Mouse (Mus musculus) C2C12 (cell line): ENCODE measurements around the gene Olfr750. TPM values are rescaled to one million over a fixed set of nuclear protein-coding genes. Genes with fewer than 3 reads are reported as not detected.

Experiments
- H3K27me3 ChIP-seq: one replicate; pipeline ENCODE4 v1.6.1; 2011; ENCODE audit not compliant: control insufficient read depth, insufficient read depth, insufficient read length
- H3K36me3 ChIP-seq: one replicate; pipeline ENCODE4 v1.6.1; 2011; ENCODE audit not compliant: control insufficient read depth, insufficient read depth
- H3K4me3 ChIP-seq: one replicate; pipeline ENCODE4 v1.5.1; 2011; ENCODE audit warnings: mild to moderate bottlenecking, control low read depth; ENCODE audit not compliant: poor library complexity, insufficient read depth, severe bottlenecking
- H3K79me2 ChIP-seq: one replicate; pipeline ENCODE4 v1.6.1; 2011; ENCODE audit not compliant: control insufficient read depth, insufficient read depth
- H3K79me3 ChIP-seq: one replicate; pipeline ENCODE4 v1.6.1; 2011; ENCODE audit warnings: low read depth, control low read depth
- H3ac ChIP-seq: one replicate; pipeline ENCODE3; 2011; ENCODE audit warnings: low read depth; ENCODE audit not compliant: control insufficient read depth, insufficient read length
- CEBPB ChIP-seq: IDR thresholded peaks from one replicate; pipeline ENCODE4 v1.6.1; 2011; ENCODE audit warnings: low read depth, mild to moderate bottlenecking, control low read depth, moderate library complexity
- CTCF ChIP-seq: IDR thresholded peaks from one replicate; pipeline ENCODE4 v1.5.1; 2011; ENCODE audit not compliant: control insufficient read depth, insufficient read depth, insufficient read length
- FOSL1 ChIP-seq: IDR thresholded peaks from one replicate; pipeline ENCODE4 v1.8.0; 2011; ENCODE audit warnings: mild to moderate bottlenecking, low read length; ENCODE audit not compliant: poor library complexity, insufficient read depth, severe bottlenecking
- MAX ChIP-seq: IDR thresholded peaks from one replicate; pipeline ENCODE4 v1.6.1; 2011; ENCODE audit warnings: mild to moderate bottlenecking, control low read depth
- MYOD1 ChIP-seq: IDR thresholded peaks from one replicate; pipeline ENCODE4 v1.6.1; 2011; ENCODE audit warnings: low read depth; ENCODE audit not compliant: control insufficient read depth, insufficient read length
- MYOG ChIP-seq: IDR thresholded peaks from one replicate; pipeline ENCODE4 v1.6.1; 2011; ENCODE audit not compliant: control insufficient read depth, insufficient read length; ENCODE audit errors: extremely low read depth
- USF1 ChIP-seq: IDR thresholded peaks from one replicate; pipeline ENCODE4 v1.6.1; 2011; ENCODE audit warnings: low read depth, mild to moderate bottlenecking, control low read depth, moderate library complexity
- polyA plus RNA-seq: library from polyadenylated mRNA; unstranded; fragments of >200 nt; fragmentation: generic; extraction: Trizol; gene quantifications from one replicate; pipeline ENCODE4 v1.2.1, GENCODE M21; 2012; ENCODE audit warnings: missing spikeins

Gene Olfr750
- polyA plus RNA-seq, 1 experiment: not detected

DNA sequence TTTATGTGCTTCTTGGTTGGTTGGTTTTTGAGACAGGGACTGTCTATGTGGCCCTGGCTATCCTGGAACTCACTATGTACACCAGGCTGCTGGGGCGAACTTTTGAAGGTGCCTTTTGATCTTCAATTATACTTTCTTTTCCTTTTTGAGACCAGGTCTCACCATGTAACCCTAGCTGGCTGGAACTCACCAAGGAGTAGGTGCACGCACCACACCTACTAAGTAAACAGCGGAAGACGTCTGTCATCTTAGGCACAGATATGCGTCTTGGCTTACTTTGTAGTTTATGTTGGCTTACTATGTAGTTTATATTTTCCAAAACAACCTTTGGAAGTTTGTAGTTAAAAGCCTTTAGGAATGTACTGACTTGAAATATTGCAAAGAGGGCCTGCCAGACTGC, 5.3 kb downstream of the Olfr750 start:
- H3K27me3 ChIP-seq: peaks cover 8% of the 10 kb centered on the region
- no peaks in the 10 kb centered on the region for H3K36me3 ChIP-seq
- no peak overlapping the region for H3K4me3 ChIP-seq
- no peaks in the 10 kb centered on the region for H3K79me3 ChIP-seq
- H3ac ChIP-seq: no peak overlapping the region
- TF ChIP-seq CEBPB (no peak), USF1 (no peak), MAX (no peak), MYOD1 (no peak), FOSL1 (no peak), MYOG (no peak), CTCF (no peak)
- no peaks in the 10 kb centered on the region for H3K79me2 ChIP-seq

DNA sequence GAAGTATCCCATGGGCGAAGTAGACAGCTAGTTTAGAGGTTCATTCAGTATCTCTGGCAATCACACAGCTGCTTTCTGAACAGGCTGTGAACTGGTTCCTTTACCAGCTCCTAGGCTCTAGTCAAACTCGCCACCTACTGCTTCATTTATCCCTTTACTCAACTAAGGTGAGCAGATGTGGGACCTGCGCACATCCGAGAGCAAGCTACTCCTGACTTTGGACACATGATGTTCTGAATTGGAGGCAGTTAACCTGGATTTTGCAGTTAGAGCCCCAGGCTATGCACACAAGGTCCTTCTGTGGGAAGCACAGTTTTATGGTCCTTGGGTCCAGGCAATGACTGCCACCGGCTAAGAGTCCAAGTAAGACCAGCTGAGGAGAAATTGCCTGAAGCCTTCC, 13.5 kb downstream of the Olfr750 start:
- no peaks in the 10 kb centered on the region for H3K79me2 ChIP-seq
- H3K36me3 ChIP-seq: no peaks in the 10 kb centered on the region
- H3K79me3 ChIP-seq: no peaks in the 10 kb centered on the region
- no peaks in the 10 kb centered on the region for H3K27me3 ChIP-seq
- TF ChIP-seq USF1: no peak
- no peak for TF ChIP-seq MYOG
- no peak for TF ChIP-seq CEBPB
- TF ChIP-seq MAX: no peak
- TF ChIP-seq CTCF: no peak
- no peak for TF ChIP-seq FOSL1
- TF ChIP-seq MYOD1: no peak
- H3K4me3 ChIP-seq: no peak overlapping the region
- no peak overlapping the region for H3ac ChIP-seq

DNA sequence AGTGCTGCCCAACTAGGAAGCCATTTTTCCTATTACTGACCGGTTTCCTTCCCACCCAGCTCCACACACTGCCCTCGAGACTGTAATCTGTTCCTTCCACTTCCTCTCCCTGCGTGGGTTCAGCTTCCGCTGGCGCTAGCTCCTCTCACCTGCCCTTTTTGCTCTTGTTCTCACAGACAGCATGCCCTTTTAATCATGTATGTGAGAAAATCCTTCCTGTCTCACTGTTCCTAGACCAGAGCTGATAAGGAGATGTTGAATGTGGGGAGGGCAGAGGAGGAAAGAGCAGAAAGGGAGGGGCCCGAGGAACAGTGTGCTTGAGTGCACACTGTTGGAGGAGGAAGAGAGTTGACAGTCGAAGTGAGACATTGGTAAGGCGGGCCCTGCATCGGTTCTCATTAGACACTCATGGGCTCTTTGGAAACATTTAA, 16.8 kb downstream of the Olfr750 start, which contains the start of gene Rnase12:
Gene Rnase12 (minus strand): TSS at position 261 of the 431 bp plus-strand sequence.
- H3K4me3 ChIP-seq: no peak within 1 kb of the TSS
- TF ChIP-seq FOSL1 (no peak), USF1 (no peak), CTCF (no peak)

DNA sequence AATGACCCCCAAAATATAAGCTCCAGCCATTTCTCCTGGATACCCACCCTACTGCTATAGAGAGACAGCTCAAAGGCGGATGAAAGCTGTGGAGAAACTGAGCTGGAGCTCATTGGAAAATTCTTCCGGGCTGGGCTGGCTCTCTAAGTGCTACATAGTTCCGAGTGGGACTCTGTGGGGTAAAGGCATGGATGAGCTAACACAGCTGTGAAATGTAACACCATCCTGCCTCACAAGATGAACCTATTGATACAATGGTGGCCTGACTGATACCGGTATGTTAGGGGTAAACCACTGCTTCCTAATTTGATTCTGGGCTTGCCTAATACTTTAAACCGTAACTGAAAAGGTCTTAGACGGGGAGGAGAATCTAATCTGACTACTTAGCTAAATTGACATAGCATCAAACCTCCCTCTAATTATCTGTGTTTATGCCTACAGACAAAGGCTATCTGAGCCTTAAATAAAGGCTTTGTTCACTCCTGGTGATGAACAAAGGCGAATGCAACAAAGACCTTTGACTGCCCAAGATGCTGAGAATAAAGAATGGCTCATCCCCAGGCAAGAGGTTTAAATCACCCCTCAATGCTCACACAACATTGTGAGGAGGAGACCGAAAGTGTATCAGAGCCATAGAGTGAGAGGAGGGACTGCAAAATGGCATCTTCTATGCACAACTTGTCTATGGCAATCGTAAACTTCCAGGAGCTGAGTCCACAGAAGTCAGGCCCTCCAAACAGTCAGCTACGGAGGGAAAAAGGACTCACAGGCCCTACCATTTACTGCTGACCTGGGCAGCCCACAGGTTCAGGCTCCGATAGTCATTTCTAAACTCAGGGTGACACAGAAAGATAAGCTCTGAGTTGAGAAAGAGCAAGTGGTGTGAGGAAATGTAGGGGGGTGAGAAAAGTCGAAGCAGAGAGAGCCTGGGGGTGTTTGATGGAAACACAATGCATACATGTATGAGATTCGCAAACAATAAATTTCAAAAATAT, 19.7 kb downstream of the Olfr750 start:
- Histone ChIP-seq H3K79me2 (no peaks in the 10 kb centered on the region), H3K36me3 (no peaks in the 10 kb centered on the region), H3K27me3 (no peaks in the 10 kb centered on the region), H3K4me3 (no peak overlapping the region), H3K79me3 (no peaks in the 10 kb centered on the region), H3ac (no peak overlapping the region)
- TF ChIP-seq MYOD1: no peak
- TF ChIP-seq MYOG: no peak
- no peak for TF ChIP-seq USF1
- TF ChIP-seq CTCF: no peak
- no peak for TF ChIP-seq MAX
- TF ChIP-seq FOSL1: no peak
- no peak for TF ChIP-seq CEBPB

More for the DNA sequence above, 16.8 kb downstream of the Olfr750 start, which contains the start of gene Rnase12:
- Histone ChIP-seq H3K27me3 (no peaks in the 10 kb centered on the region), H3K79me3 (no peaks in the 10 kb centered on the region), H3K36me3 (no peaks in the 10 kb centered on the region), H3K79me2 (no peaks in the 10 kb centered on the region), H3ac (no peak within 1 kb of the TSS)

DNA sequence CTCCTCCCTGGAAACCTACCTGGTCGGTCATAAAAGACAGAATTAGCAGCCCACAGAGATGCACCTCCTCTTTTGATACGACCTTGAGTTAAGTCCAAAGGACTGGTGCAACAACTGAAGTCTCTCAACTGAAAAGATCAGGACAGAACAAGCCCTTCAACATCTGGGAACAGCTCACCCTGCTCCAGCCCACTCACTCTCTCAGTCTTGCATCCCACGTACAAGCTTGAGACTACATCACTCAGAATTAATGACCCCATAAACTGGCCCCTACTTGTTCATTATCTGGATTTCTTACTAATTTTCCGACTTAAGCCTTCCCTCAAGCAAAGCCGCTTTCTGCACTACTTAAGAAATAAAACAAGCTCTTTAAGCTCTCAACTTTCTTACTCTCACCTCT, 21.1 kb downstream of the Olfr750 start:
- H3K27me3 ChIP-seq: no peaks in the 10 kb centered on the region
- no peaks in the 10 kb centered on the region for H3K36me3 ChIP-seq
- no peak overlapping the region for H3ac ChIP-seq
- TF ChIP-seq CTCF (no peak), MAX (no peak), MYOG (no peak), CEBPB (no peak), USF1 (no peak), MYOD1 (no peak)
- H3K4me3 ChIP-seq: no peak overlapping the region
- no peaks in the 10 kb centered on the region for H3K79me2 ChIP-seq
- no peaks in the 10 kb centered on the region for H3K79me3 ChIP-seq

DNA sequence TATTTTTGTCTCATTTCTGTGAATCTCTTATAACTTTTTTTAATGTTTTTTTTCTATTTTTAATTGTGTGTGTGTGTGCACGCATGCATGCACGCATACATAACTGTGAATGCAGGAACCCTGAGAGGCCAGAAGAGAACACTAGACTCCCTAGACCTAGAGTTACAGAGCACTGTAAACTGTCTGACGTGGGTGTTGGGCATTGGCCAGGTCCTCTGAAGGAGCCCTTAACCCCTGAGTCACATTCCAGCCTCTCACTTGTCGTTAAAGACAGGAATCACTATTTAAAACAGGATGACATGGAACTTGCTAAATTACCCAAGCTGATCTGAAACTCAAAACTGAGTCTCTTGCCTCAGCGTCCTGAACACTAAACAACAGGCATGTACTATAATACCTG, 22.3 kb downstream of the Olfr750 start:
- TF ChIP-seq USF1 (no peak), MYOD1 (no peak), CTCF (no peak), CEBPB (no peak), MAX (no peak), MYOG (no peak), FOSL1 (no peak)
- Histone ChIP-seq H3K79me3 (no peaks in the 10 kb centered on the region), H3K4me3 (no peak overlapping the region), H3K36me3 (no peaks in the 10 kb centered on the region), H3K79me2 (no peaks in the 10 kb centered on the region), H3ac (no peak overlapping the region), H3K27me3 (no peaks in the 10 kb centered on the region)
